Mouse (Mus musculus): ENCODE results near the gene Susd5. TPM values are rescaled to one million over a fixed set of nuclear protein-coding genes. Genes with fewer than 3 reads are reported as not detected.

Gene Susd5
- polyA plus RNA-seq, 1 experiment from 2014 or later: 0.46 TPM

DNA sequence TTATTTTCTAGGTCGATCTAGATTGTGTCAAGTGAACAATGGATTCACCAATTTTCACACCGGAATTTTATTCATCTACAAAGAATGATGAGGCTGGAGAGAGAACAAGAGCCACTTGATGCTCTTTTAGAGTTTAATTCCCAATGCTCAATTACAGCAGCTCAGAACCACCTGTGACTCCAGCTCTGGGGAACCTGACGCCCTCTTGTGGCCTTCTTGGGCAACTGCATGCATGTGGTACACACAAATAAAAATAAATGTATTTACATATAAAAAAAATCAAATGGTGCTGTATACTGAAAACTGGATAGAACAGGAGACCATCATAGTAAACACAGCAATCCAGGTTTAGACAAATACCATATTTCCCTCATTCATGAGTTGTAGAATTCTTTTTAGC, 12.5 kb upstream of the Susd5 start:
- DNase-seq (no peak), ATAC-seq (ENCODE audit: insufficient read depth) (no peak)
- Histone ChIP-seq H3K4me1 (ENCODE audit: insufficient read depth) (no peaks in the 10 kb centered on the region), H3K36me3 (ENCODE audit: insufficient read depth) (no peaks in the 10 kb centered on the region), H3K9me3 (ENCODE audit: low read depth, low read length) (no peaks in the 10 kb centered on the region), H3K4me2 (no peak overlapping the region), H3K4me3 (ENCODE audit: low read depth, low read length) (no peak overlapping the region), H3K27ac (ENCODE audit: low read depth) (no peak overlapping the region), H3K27me3 (ENCODE audit: insufficient read depth, low read length) (no peaks in the 10 kb centered on the region), H3K9ac (no peak overlapping the region)
- peak; percentile 57 for TF ChIP-seq CTCF (IDR thresholded peaks at IDR 0.05; ENCODE audit: low read depth)
- WGBS: 52% methylated on average over 3 of the region's 3 CpGs

DNA sequence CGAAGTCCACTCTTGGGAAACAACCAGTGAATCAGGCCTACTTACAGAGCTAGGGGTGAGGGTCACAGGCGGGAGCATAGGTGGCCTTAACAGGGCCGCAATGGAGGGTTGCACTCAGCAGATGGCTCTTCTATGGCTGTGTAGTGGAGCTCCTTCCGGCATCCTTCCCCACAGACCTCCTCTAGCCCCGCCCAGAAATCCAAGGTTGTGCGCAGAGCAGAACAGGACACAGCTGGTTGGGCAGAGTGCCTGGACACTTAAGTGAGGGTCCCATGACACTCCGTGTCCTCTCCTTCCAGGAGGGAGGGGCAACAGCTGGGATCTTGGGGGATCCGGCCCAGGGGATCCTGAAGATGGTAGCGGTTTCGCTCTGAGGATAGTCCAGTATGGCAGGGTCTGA, 10.9 kb upstream of the Susd5 start, which contains the start of gene Fbxl2:
Gene Fbxl2 (minus strand): TSS at position 164 of the 400 bp plus-strand sequence.
- H3K36me3 ChIP-seq (ENCODE audit: insufficient read depth): no peaks in the 10 kb centered on the region
- H3K27ac ChIP-seq (ENCODE audit: low read depth): no peak within 1 kb of the TSS
- no peak within 1 kb of the TSS for H3K4me3 ChIP-seq (ENCODE audit: low read depth, low read length)
- H3K9ac ChIP-seq: no peak within 1 kb of the TSS
- ATAC-seq (ENCODE audit: insufficient read depth) (peak; percentile 59), DNase-seq (peak; percentile 53)
- H3K27me3 ChIP-seq (ENCODE audit: insufficient read depth, low read length): no peaks in the 10 kb centered on the region
- H3K4me1 ChIP-seq (ENCODE audit: insufficient read depth): no peaks in the 10 kb centered on the region
- no peak for TF ChIP-seq CTCF (IDR thresholded peaks at IDR 0.05; ENCODE audit: low read depth)
- 68% methylated on average over 10 of the region's 10 CpGs for WGBS
- no peaks in the 10 kb centered on the region for H3K9me3 ChIP-seq (ENCODE audit: low read depth, low read length)
- peak within 1 kb of the TSS; percentile 15; the same call in 1 of the 2 replicates for H3K4me2 ChIP-seq

DNA sequence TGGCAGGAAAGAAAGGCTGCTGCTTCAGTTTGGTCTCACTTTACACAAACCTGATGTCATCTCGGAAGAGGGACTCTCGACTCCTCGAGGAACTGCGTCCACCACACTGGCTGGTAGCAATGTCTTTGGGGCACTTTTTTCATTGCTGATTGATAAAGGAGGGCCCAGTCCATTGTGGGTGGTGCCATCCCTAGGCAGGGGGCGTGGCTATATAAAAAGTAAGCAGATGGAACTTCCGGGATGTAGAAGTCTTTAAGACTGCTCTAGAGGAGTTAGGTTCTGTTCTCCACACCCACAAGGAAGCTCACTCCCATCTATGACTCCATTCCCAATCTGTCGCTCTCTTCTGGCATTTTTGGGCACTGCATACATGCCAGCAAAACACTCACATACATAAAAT, 10.3 kb upstream of the Susd5 start:
- Histone ChIP-seq H3K4me3 (ENCODE audit: low read depth, low read length) (no peak overlapping the region), H3K36me3 (ENCODE audit: insufficient read depth) (no peaks in the 10 kb centered on the region), H3K4me1 (ENCODE audit: insufficient read depth) (no peaks in the 10 kb centered on the region), H3K4me2 (no peak overlapping the region), H3K9me3 (ENCODE audit: low read depth, low read length) (no peaks in the 10 kb centered on the region), H3K27me3 (ENCODE audit: insufficient read depth, low read length) (no peaks in the 10 kb centered on the region), H3K9ac (no peak overlapping the region), H3K27ac (ENCODE audit: low read depth) (no peak overlapping the region)
- 88% methylated on average over 7 of the region's 7 CpGs for WGBS
- no peak for ATAC-seq (ENCODE audit: insufficient read depth)
- TF ChIP-seq CTCF (IDR thresholded peaks at IDR 0.05; ENCODE audit: low read depth): no peak
- no peak for DNase-seq

DNA sequence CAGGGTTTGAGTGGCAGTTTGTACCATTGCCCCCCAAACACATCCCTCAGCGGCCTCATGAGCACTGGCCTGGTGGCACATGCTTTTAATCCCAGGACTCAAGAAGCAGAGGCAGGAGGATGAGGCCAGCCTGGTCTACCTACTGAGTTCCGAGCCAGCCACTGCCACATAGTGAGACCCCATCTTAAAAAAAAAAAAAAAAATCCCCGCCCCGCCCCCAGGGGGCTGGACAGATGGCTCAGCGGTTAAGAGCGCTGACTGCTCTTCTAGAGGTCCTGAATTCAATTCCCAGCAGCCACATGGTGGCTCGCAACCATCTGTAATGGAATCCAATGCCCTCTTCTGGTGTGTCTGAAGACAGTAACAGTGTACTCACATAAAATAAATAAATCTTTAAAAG, 6.8 kb upstream of the Susd5 start:
- H3K4me3 ChIP-seq (ENCODE audit: low read depth, low read length): no peak overlapping the region
- ATAC-seq (ENCODE audit: insufficient read depth): no peak
- H3K4me2 ChIP-seq: no peak overlapping the region
- no peaks in the 10 kb centered on the region for H3K36me3 ChIP-seq (ENCODE audit: insufficient read depth)
- H3K27me3 ChIP-seq (ENCODE audit: insufficient read depth, low read length): no peaks in the 10 kb centered on the region
- no peaks in the 10 kb centered on the region for H3K4me1 ChIP-seq (ENCODE audit: insufficient read depth)
- no peak overlapping the region for H3K9ac ChIP-seq
- no peaks in the 10 kb centered on the region for H3K9me3 ChIP-seq (ENCODE audit: low read depth, low read length)
- 81% methylated on average over 7 of the region's 7 CpGs for WGBS
- H3K27ac ChIP-seq (ENCODE audit: low read depth): no peak overlapping the region
- DNase-seq: no peak
- no peak for TF ChIP-seq CTCF (IDR thresholded peaks at IDR 0.05; ENCODE audit: low read depth)

DNA sequence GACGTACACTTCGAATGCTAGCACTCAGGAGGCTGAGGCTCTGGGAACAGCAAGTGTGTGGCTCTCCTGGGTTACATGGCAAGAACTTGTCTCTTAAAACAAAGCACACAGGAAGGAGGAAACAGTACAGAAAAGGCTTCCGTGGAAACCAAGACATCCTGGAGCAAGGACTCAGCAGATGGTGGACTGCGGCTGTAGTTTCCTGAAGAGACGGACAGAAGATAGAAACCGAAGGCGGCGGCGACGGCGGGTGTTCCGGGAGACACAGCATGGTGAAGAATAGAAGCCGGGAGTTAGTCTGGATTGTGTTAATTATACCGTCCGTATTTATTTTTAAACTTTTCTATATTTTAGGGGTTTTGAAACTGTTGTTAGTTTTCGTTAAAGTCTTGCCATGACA, 6.2 kb upstream of the Susd5 start:
- no peak for TF ChIP-seq CTCF (IDR thresholded peaks at IDR 0.05; ENCODE audit: low read depth)
- no peaks in the 10 kb centered on the region for H3K27me3 ChIP-seq (ENCODE audit: insufficient read depth, low read length)
- whole genome bisulfite sequencing: 86% methylated on average over 16 of the region's 16 CpGs
- H3K4me2 ChIP-seq: no peak overlapping the region
- no peaks in the 10 kb centered on the region for H3K36me3 ChIP-seq (ENCODE audit: insufficient read depth)
- H3K9ac ChIP-seq: no peak overlapping the region
- no peaks in the 10 kb centered on the region for H3K4me1 ChIP-seq (ENCODE audit: insufficient read depth)
- no peaks in the 10 kb centered on the region for H3K9me3 ChIP-seq (ENCODE audit: low read depth, low read length)
- no peak overlapping the region for H3K4me3 ChIP-seq (ENCODE audit: low read depth, low read length)
- H3K27ac ChIP-seq (ENCODE audit: low read depth): no peak overlapping the region
- no peak for DNase-seq
- no peak for ATAC-seq (ENCODE audit: insufficient read depth)

DNA sequence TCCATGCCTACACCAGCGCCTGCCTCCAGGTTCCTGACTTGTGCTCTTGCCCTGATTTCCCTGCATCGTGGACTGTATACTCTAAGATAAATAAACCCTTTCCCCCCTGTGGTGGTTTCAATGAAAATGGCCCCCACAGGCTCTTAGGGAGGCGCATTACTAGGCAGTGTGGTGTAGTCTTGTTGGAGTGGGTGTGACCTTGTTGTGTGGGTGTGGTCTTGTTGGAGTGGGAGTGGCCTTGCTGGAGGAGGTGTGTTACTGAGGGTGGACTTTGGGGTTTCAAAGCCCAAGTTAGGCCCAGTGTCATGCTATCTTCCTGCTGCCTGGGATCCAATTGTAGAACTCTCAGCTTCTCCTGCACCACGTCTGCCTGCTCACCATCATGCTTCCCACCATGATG, 4.9 kb upstream of the Susd5 start:
- no peak overlapping the region for H3K4me3 ChIP-seq (ENCODE audit: low read depth, low read length)
- peaks cover 10% of the 10 kb centered on the region for H3K27me3 ChIP-seq (ENCODE audit: insufficient read depth, low read length)
- H3K4me1 ChIP-seq (ENCODE audit: insufficient read depth): no peaks in the 10 kb centered on the region
- DNase-seq: no peak
- no peaks in the 10 kb centered on the region for H3K36me3 ChIP-seq (ENCODE audit: insufficient read depth)
- H3K9me3 ChIP-seq (ENCODE audit: low read depth, low read length): no peaks in the 10 kb centered on the region
- ATAC-seq (ENCODE audit: insufficient read depth): no peak
- no peak overlapping the region for H3K4me2 ChIP-seq
- no peak overlapping the region for H3K27ac ChIP-seq (ENCODE audit: low read depth)
- no peak overlapping the region for H3K9ac ChIP-seq
- no peak for TF ChIP-seq CTCF (IDR thresholded peaks at IDR 0.05; ENCODE audit: low read depth)
- 68% methylated on average over 4 of the region's 4 CpGs for WGBS

DNA sequence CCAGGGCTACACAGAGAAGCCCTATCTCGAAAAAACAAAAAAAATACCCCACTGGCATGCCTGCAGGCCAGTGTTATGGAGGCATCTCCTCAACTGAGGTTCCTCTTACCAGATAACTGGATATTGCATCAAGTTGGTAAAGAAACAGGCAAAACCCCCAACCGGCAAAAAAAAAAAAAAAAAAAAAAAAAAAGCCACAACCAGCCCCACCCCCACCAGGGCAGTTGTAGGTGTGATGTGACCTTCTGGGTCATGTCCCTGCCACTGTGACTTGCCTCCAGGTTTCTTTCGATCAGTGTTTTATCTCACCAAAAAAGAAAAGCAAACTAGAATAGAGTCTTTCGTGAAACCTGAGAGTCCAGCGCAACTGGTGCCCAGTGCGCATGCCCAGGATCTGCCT, 4.1 kb upstream of the Susd5 start:
- Histone ChIP-seq H3K27me3 (ENCODE audit: insufficient read depth, low read length) (peaks cover 18% of the 10 kb centered on the region), H3K27ac (ENCODE audit: low read depth) (no peak overlapping the region), H3K9me3 (ENCODE audit: low read depth, low read length) (no peaks in the 10 kb centered on the region), H3K4me3 (ENCODE audit: low read depth, low read length) (no peak overlapping the region), H3K4me1 (ENCODE audit: insufficient read depth) (no peaks in the 10 kb centered on the region), H3K4me2 (no peak overlapping the region), H3K36me3 (ENCODE audit: insufficient read depth) (no peaks in the 10 kb centered on the region), H3K9ac (no peak overlapping the region)
- no peak for TF ChIP-seq CTCF (IDR thresholded peaks at IDR 0.05; ENCODE audit: low read depth)
- DNase-seq: no peak
- WGBS: 68% methylated on average over 6 of the region's 6 CpGs
- ATAC-seq (ENCODE audit: insufficient read depth): no peak

DNA sequence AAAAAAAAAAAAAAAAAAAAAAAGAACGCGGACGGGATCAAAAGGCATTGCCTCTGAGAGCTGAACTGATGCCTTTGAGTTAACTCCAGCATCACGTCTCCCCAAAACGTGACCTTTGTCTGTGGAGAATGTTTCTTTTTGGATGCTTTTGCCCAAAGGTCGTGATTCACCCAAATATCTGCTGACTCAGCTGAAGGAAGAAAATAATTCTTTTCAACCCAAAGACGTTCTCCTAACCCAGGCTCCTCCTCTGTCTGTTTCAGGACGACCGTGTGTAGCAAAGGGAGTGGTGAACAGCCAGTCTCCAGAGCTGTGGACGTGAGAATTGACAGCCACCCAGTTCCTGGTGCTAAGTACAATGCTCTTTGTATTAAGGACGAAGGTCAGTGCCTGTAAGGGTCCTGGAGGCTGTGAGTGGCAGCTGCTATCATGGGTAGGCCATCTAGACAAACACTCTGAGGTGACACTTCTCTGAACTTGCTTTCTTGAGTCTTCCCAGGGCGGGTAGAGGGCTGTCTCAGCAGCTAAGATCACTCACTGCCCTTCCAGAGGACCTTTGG, 11.6 kb downstream of the Susd5 start:
- no peak for DNase-seq

More for the DNA sequence above, 11.6 kb downstream of the Susd5 start:
- no peaks in the 10 kb centered on the region for H3K4me1 ChIP-seq (ENCODE audit: insufficient read depth)
- no peaks in the 10 kb centered on the region for H3K9me3 ChIP-seq (ENCODE audit: low read depth, low read length)
- no peak for ATAC-seq (ENCODE audit: insufficient read depth)
- WGBS: 49% methylated on average over 12 of the region's 12 CpGs
- no peaks in the 10 kb centered on the region for H3K36me3 ChIP-seq (ENCODE audit: insufficient read depth)
- H3K27ac ChIP-seq (ENCODE audit: low read depth): no peak overlapping the region
- no peak overlapping the region for H3K4me3 ChIP-seq (ENCODE audit: low read depth, low read length)
- TF ChIP-seq CTCF (IDR thresholded peaks at IDR 0.05; ENCODE audit: low read depth): no peak
- no peak overlapping the region for H3K9ac ChIP-seq
- H3K4me2 ChIP-seq: no peak overlapping the region
- no peaks in the 10 kb centered on the region for H3K27me3 ChIP-seq (ENCODE audit: insufficient read depth, low read length)
